Mouse (Mus musculus): Measurements from ENCODE around the gene Cmklr1.

Cmklr1 gene

GRCm38 (mm10) chr5:113604758-113605157 lies 45.5 kb downstream of the Cmklr1 start:
- no peaks in the 10 kb centered on the region for H3K36me3 ChIP-seq (ENCODE audit: insufficient read depth, low read length)
- 0 out of 2 replicates have a peak, but pooled peaks cover 4% of the 10 kb centered on the region for H3K9me3 ChIP-seq (ENCODE audit: low read length)
- no peak for TF ChIP-seq POU5F1 (IDR thresholded peaks at IDR 0.05; ENCODE audit: borderline replicate concordance, low read length)
- TF ChIP-seq NANOG (IDR thresholded peaks at IDR 0.05; ENCODE audit: borderline replicate concordance, low read length), result no peak
- TF ChIP-seq CTCF (conservative IDR thresholded peaks at IDR 0.05; ENCODE audit: low read length), result no peak
- peaks cover 93% of the 10 kb centered on the region for H3K4me1 ChIP-seq (replicated peaks; ENCODE audit: low read depth, low read length)
- no peak overlapping the region for H3K4me3 ChIP-seq (replicated peaks; ENCODE audit: low read length)
- H3K27me3 ChIP-seq (ENCODE audit: insufficient read depth, low read length), result no peaks in the 10 kb centered on the region

GRCm38 (mm10) chr5:113603471-113603870 lies 46.8 kb downstream of the Cmklr1 start:
- TF ChIP-seq POU5F1 (IDR thresholded peaks at IDR 0.05; ENCODE audit: borderline replicate concordance, low read length), result no peak
- TF ChIP-seq CTCF (conservative IDR thresholded peaks at IDR 0.05; ENCODE audit: low read length), result no peak
- no peak for TF ChIP-seq NANOG (IDR thresholded peaks at IDR 0.05; ENCODE audit: borderline replicate concordance, low read length)
- Histone ChIP-seq H3K9me3 (ENCODE audit: low read length) (peaks cover 13% of the 10 kb centered on the region), H3K4me1 (replicated peaks; ENCODE audit: low read depth, low read length) (peaks cover 81% of the 10 kb centered on the region), H3K27me3 (ENCODE audit: insufficient read depth, low read length) (no peaks in the 10 kb centered on the region), H3K36me3 (ENCODE audit: insufficient read depth, low read length) (no peaks in the 10 kb centered on the region), H3K4me3 (replicated peaks; ENCODE audit: low read length) (no peak overlapping the region)

GRCm38 (mm10) chr5:113600803-113601202 lies 49.4 kb downstream of the Cmklr1 start:
- Histone ChIP-seq H3K4me1 (replicated peaks; ENCODE audit: low read depth, low read length) (peaks cover 79% of the 10 kb centered on the region), H3K36me3 (ENCODE audit: insufficient read depth, low read length) (no peaks in the 10 kb centered on the region), H3K9me3 (ENCODE audit: low read length) (peaks cover 13% of the 10 kb centered on the region), H3K27me3 (ENCODE audit: insufficient read depth, low read length) (no peaks in the 10 kb centered on the region), H3K4me3 (replicated peaks; ENCODE audit: low read length) (no peak overlapping the region)
- TF ChIP-seq NANOG (IDR thresholded peaks at IDR 0.05; ENCODE audit: borderline replicate concordance, low read length) (no peak), POU5F1 (IDR thresholded peaks at IDR 0.05; ENCODE audit: borderline replicate concordance, low read length) (no peak), CTCF (conservative IDR thresholded peaks at IDR 0.05; ENCODE audit: low read length) (no peak)

- TF ChIP-seq NANOG (IDR thresholded peaks at IDR 0.05; ENCODE audit: borderline replicate concordance, low read length) (no peak), POU5F1 (IDR thresholded peaks at IDR 0.05; ENCODE audit: borderline replicate concordance, low read length) (no peak), CTCF (conservative IDR thresholded peaks at IDR 0.05; ENCODE audit: low read length) (no peak)
Observed at GRCm38 (mm10) chr5:113600181-113600580, 50.0 kb downstream of the Cmklr1 start.

GRCm38 (mm10) chr5:113596780-113597353 lies 53.4 kb downstream of the Cmklr1 start:
- Histone ChIP-seq H3K4me3 (replicated peaks; ENCODE audit: low read length) (peak overlapping the region; percentile 88), H3K27me3 (ENCODE audit: insufficient read depth, low read length) (no peaks in the 10 kb centered on the region), H3K36me3 (ENCODE audit: insufficient read depth, low read length) (peaks cover 13% of the 10 kb centered on the region; the same call in 1 of the 2 replicates), H3K9me3 (ENCODE audit: low read length) (peaks cover 13% of the 10 kb centered on the region), H3K4me1 (replicated peaks; ENCODE audit: low read depth, low read length) (peaks cover 84% of the 10 kb centered on the region)
- TF ChIP-seq NANOG (IDR thresholded peaks at IDR 0.05; ENCODE audit: borderline replicate concordance, low read length) (no peak), POU5F1 (IDR thresholded peaks at IDR 0.05; ENCODE audit: borderline replicate concordance, low read length) (no peak)

More at GRCm38 (mm10) chr5:113600181-113600580, 50.0 kb downstream of the Cmklr1 start:
- Histone ChIP-seq H3K4me1 (replicated peaks; ENCODE audit: low read depth, low read length) (peaks cover 79% of the 10 kb centered on the region), H3K36me3 (ENCODE audit: insufficient read depth, low read length) (0 out of 2 replicates have a peak, but pooled peaks cover 4% of the 10 kb centered on the region), H3K4me3 (replicated peaks; ENCODE audit: low read length) (no peak overlapping the region), H3K9me3 (ENCODE audit: low read length) (peaks cover 13% of the 10 kb centered on the region), H3K27me3 (ENCODE audit: insufficient read depth, low read length) (no peaks in the 10 kb centered on the region)

GRCm38 (mm10) chr5:113596252-113596651 lies 54.0 kb downstream of the Cmklr1 start:
- Histone ChIP-seq H3K9me3 (ENCODE audit: low read length) (peaks cover 13% of the 10 kb centered on the region), H3K4me3 (replicated peaks; ENCODE audit: low read length) (peak overlapping the region; percentile 88), H3K36me3 (ENCODE audit: insufficient read depth, low read length) (peaks cover 13% of the 10 kb centered on the region; the same call in 1 of the 2 replicates), H3K4me1 (replicated peaks; ENCODE audit: low read depth, low read length) (peaks cover 84% of the 10 kb centered on the region), H3K27me3 (ENCODE audit: insufficient read depth, low read length) (no peaks in the 10 kb centered on the region)
- TF ChIP-seq NANOG (IDR thresholded peaks at IDR 0.05; ENCODE audit: borderline replicate concordance, low read length) (no peak), POU5F1 (IDR thresholded peaks at IDR 0.05; ENCODE audit: borderline replicate concordance, low read length) (no peak), CTCF (conservative IDR thresholded peaks at IDR 0.05; ENCODE audit: low read length) (no peak)

- Histone ChIP-seq H3K4me1 (replicated peaks; ENCODE audit: low read depth, low read length) (peaks cover 92% of the 10 kb centered on the region), H3K36me3 (ENCODE audit: insufficient read depth, low read length) (peaks cover 13% of the 10 kb centered on the region), H3K27me3 (ENCODE audit: insufficient read depth, low read length) (no peaks in the 10 kb centered on the region), H3K4me3 (replicated peaks; ENCODE audit: low read length) (peak overlapping the region; percentile 88), H3K9me3 (ENCODE audit: low read length) (peaks cover 3% of the 10 kb centered on the region)
- TF ChIP-seq POU5F1 (IDR thresholded peaks at IDR 0.05; ENCODE audit: borderline replicate concordance, low read length) (no peak), NANOG (IDR thresholded peaks at IDR 0.05; ENCODE audit: borderline replicate concordance, low read length) (no peak), CTCF (conservative IDR thresholded peaks at IDR 0.05; ENCODE audit: low read length) (no peak)
Observed at GRCm38 (mm10) chr5:113593911-113594705, 56.1 kb downstream of the Cmklr1 start.

GRCm38 (mm10) chr5:113591751-113592230 lies 58.4 kb downstream of the Cmklr1 start:
- TF ChIP-seq NANOG (IDR thresholded peaks at IDR 0.05; ENCODE audit: borderline replicate concordance, low read length) (no peak), POU5F1 (IDR thresholded peaks at IDR 0.05; ENCODE audit: borderline replicate concordance, low read length) (no peak), CTCF (conservative IDR thresholded peaks at IDR 0.05; ENCODE audit: low read length) (no peak)
- Histone ChIP-seq H3K4me3 (replicated peaks; ENCODE audit: low read length) (no peak overlapping the region; the same call in 1 of the 2 replicates), H3K9me3 (ENCODE audit: low read length) (no peaks in the 10 kb centered on the region), H3K4me1 (replicated peaks; ENCODE audit: low read depth, low read length) (peaks cover 97% of the 10 kb centered on the region), H3K36me3 (ENCODE audit: insufficient read depth, low read length) (peaks cover 17% of the 10 kb centered on the region), H3K27me3 (ENCODE audit: insufficient read depth, low read length) (no peaks in the 10 kb centered on the region)

All from E14TG2a.4 (cell line).